Mouse (Mus musculus) brain, embryonic 14.5 days (tissue): ENCODE results near the gene Rad1.
A peak's percentile ranks its signal among the peaks of the same experiment; 100 is the strongest.

Experiments used
- CTCF ChIP-seq: fragments of 200-500 bp; IDR thresholded peaks from 2 replicates; pipeline ENCODE4 v1.5.1; 2012; ENCODE audit warnings: inconsistent platforms, mild to moderate bottlenecking, moderate library complexity, borderline replicate concordance; ENCODE audit not compliant: insufficient read depth, insufficient read length; ENCODE audit errors: extremely low read depth
- POLR2A ChIP-seq: fragments of 200-500 bp; IDR thresholded peaks from 2 replicates; pipeline ENCODE4 v1.6.1; 2012; ENCODE audit warnings: mild to moderate bottlenecking, inconsistent platforms, borderline replicate concordance; ENCODE audit not compliant: poor library complexity, insufficient read depth, insufficient read length, severe bottlenecking; ENCODE audit errors: extremely low read depth

GRCm38 (mm10) chr15:10470151-10470831 is 15.5 kb upstream of the Rad1 start, which contains the start of gene Dnajc21:
- TF ChIP-seq CTCF (no peak), POLR2A (peak; percentile 23)
